Mouse (Mus musculus): Measurements from ENCODE around the gene Ptafr. TPM values are rescaled to one million over a fixed set of nuclear protein-coding genes. Genes with fewer than 3 reads are reported as not detected.

Ptafr gene
- 4.8 and 6.3 TPM in 2 replicates for polyA plus RNA-seq (2015; fragmentation: Nextera tagmentation; extraction: Ambion mirVana)

DNA sequence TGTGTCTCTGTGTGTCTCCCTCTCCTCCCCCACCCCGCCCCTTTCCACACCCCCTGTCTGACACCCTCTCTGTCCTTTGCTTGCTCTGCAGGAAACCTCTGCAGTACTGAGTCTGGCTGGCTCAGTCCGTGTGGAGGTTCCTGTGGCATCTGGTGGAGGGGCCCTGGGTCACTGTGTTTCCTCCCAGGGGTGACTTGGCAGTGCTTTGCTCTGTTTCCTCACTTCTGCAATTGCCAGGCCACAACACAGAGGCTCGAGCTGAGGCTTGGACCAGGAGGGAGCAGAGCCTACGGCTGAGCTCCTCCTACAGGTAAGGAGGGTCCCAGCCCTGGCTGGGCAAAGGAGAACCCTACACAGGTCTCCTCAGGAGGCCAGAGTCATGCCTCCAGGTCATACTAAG lies at the start of gene Ptafr:
TSS of gene Ptafr (plus strand) at position 103 of the 400 bp plus-strand sequence.

DNA sequence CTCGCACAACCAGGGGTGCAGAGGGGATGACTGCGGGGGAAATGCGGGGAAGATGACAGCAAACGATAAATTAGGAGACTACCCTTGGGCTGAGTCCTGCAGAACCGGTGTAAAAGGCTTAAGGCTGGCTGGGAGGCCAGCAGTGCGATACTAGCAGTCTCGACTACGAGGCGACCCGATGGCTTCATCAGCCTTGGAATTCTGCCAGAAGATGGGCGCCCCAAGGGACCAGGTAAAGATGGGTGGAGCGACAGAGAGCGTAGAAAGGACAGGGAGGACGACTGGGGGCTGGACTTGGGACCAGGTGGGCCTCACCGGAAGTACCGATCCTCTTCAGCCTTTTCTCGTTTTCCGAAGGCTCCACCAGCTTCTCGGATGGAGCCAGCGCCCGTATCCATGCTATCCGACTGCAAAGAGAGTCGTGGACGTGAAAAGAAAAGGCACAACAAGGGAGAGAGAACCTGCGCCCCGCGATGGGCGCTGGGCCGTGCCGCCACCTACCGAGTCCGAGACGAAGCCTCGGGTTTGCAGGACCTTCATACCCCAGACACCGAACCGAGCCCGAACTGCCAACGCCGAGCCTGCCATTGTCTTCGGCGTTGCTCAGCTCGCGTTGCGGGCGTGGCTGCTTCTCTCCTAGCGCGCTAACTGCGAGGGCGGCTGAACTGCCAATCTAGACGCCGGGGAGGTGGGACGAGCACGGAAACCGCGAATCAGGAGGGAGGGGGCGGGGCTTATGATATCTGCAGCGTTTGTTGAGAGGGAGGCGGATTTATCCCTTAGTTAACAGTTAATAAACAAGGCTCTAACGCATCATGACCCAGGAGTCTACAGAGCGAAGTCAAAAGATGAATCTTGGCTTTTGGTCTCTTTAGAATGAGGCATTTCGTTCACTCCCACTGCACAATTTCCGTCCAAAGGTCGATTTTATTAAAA lies 30.6 kb upstream of the Ptafr start, which contains the start of gene Atpif1:
TSS of gene Atpif1 (minus strand) at position 679 of the 936 bp plus-strand sequence.

DNA sequence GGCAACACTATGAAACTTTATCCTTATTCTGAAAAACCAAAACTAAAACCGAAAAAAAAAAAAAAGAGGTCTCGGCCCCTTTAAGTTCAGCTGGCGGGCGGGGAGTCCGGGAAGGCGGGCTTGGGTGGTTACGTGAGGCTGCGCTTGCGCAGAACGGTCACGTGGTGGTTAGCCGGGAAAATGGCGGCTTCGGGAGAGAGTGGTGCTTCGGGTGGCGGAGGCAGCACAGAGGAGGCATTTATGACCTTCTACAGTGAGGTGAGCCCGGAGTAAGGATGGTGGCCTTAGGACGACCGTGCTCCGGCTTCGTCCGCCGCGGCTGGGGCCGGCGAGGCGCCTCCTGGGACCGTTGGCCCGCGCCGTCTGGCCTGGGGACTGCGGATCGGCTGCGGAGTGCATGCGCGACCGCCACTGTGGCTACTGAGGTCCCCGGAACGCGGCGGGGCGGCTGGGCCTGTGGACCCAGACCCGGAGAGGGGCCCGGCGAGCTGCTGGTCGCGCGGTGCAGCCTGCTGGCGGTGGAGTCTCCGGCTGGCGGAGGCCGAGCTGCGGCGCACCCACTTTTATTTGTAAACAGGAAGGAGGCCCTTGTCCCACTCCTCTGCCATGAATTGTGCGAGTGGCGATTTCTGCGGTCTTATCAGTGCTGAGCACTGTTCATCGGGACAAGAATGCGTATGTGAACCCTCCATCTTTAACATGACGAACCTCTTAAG lies 28.3 kb upstream of the Ptafr start, which contains the start of gene Dnajc8:
TSS of gene Dnajc8 (plus strand) at position 145 of the 716 bp plus-strand sequence.

Other genes with a start within 250 kb of the Ptafr start
- gene Trnau1ap, start 234.5 kb upstream of the Ptafr start, polyA plus RNA-seq (2015; fragmentation: Nextera tagmentation; extraction: Ambion mirVana): 42.4 and 44.6 TPM in 2 replicates
- gene Rcc1, start 210.5 kb upstream of the Ptafr start, polyA plus RNA-seq (2015; fragmentation: Nextera tagmentation; extraction: Ambion mirVana): 69.5 and 69.8 TPM in 2 replicates
- gene Phactr4, start 141.6 kb upstream of the Ptafr start, polyA plus RNA-seq (2015; fragmentation: Nextera tagmentation; extraction: Ambion mirVana): 11.8 and 13.4 TPM in 2 replicates
- 19.8 and 22.6 TPM in 2 replicates for gene Med18, start 100.1 kb upstream of the Ptafr start, polyA plus RNA-seq (2015; fragmentation: Nextera tagmentation; extraction: Ambion mirVana)
- gene Sesn2, start 53.6 kb upstream of the Ptafr start, polyA plus RNA-seq (2015; fragmentation: Nextera tagmentation; extraction: Ambion mirVana): 7.0 and 9.7 TPM in 2 replicates
- gene Atpif1, start 30.4 kb upstream of the Ptafr start, polyA plus RNA-seq (2015; fragmentation: Nextera tagmentation; extraction: Ambion mirVana): 1,940 and 2,281 TPM in 2 replicates
- gene Dnajc8, start 28.5 kb upstream of the Ptafr start, polyA plus RNA-seq (2015; fragmentation: Nextera tagmentation; extraction: Ambion mirVana): 167 and 176 TPM in 2 replicates
- 10.1 and 10.3 TPM in 2 replicates for gene Eya3, start 74.9 kb downstream of the Ptafr start, polyA plus RNA-seq (2015; fragmentation: Nextera tagmentation; extraction: Ambion mirVana)
- gene Xkr8, start 168.5 kb downstream of the Ptafr start, polyA plus RNA-seq (2015; fragmentation: Nextera tagmentation; extraction: Ambion mirVana): 2.6 and 3.9 TPM in 2 replicates
- 0.75 and 1.0 TPM in 2 replicates for gene Smpdl3b, start 193.2 kb downstream of the Ptafr start, polyA plus RNA-seq (2015; fragmentation: Nextera tagmentation; extraction: Ambion mirVana)
- 110 and 126 TPM in 2 replicates for gene Rpa2, start 204.3 kb downstream of the Ptafr start, polyA plus RNA-seq (2015; fragmentation: Nextera tagmentation; extraction: Ambion mirVana)
- gene Themis2, start 232.3 kb downstream of the Ptafr start, polyA plus RNA-seq (2015; fragmentation: Nextera tagmentation; extraction: Ambion mirVana): 4.8 and 5.8 TPM in 2 replicates